Mouse (Mus musculus) intestine, embryonic 16.5 days (tissue): ENCODE data around the gene Gm19410. TPM values are rescaled to one million over a fixed set of nuclear protein-coding genes. Genes with fewer than 3 reads are reported as not detected.
A peak's percentile ranks its signal among the peaks of the same experiment; 100 is the strongest.

Source experiments
- ATAC-seq: fragments of 200-750 bp; cut with Nextera tagmentation; 2 replicates; pipeline ENCODE4 v1.8.0; 2017; ENCODE audit warnings: moderate TSS enrichment, moderate library complexity
- H3K27ac ChIP-seq: fragments of 300-500 bp; sonication (generic); 2 replicates; pipeline ENCODE4 v1.5.1; 2014; ENCODE audit warnings: mild to moderate bottlenecking, low read length
- H3K27me3 ChIP-seq: fragments of 300-500 bp; sonication (generic); replicated peaks from 2 replicates; pipeline ENCODE4 v1.6.1; 2014; ENCODE audit warnings: low read length, control low read depth, mixed read lengths; ENCODE audit not compliant: control insufficient read depth, insufficient read depth
- H3K36me3 ChIP-seq: fragments of 300-500 bp; sonication (generic); 2 replicates; pipeline ENCODE4 v1.6.1; 2014; ENCODE audit warnings: low read length, control low read depth; ENCODE audit not compliant: control insufficient read depth, insufficient read depth
- H3K4me1 ChIP-seq: fragments of 300-500 bp; sonication (generic); 2 replicates; pipeline ENCODE4 v1.6.1; 2014; ENCODE audit warnings: low read length, control low read depth, mixed read lengths; ENCODE audit not compliant: control insufficient read depth, insufficient read depth
- H3K4me2 ChIP-seq: fragments of 300-500 bp; sonication (generic); 2 replicates; pipeline ENCODE4 v1.6.1; 2014; ENCODE audit warnings: low read depth, low read length, control low read depth
- H3K4me3 ChIP-seq: fragments of 300-500 bp; sonication (generic); 2 replicates; pipeline ENCODE4 v1.5.1; 2014; ENCODE audit warnings: mild to moderate bottlenecking, low read length
- H3K9ac ChIP-seq: fragments of 300-500 bp; sonication (generic); 2 replicates; pipeline ENCODE4 v1.6.1; 2014; ENCODE audit warnings: low read depth, low read length
- H3K9me3 ChIP-seq: fragments of 300-500 bp; sonication (generic); 2 replicates; pipeline ENCODE4 v1.6.1; 2016; ENCODE audit warnings: low read length, control low read depth; ENCODE audit not compliant: control insufficient read depth
- WGBS: fragments of 180-500 bp; shearing (Covaris S2); extraction: QIAGEN DNeasy Blood & Tissue Kit; methylation state at CpG from one replicate; pipeline ENCODE4 v1.1.7; 2014; 5-methylcytosine and 5-hydroxymethylcytosine counted together
- microRNA-seq: library from miRNA; unstranded; fragments of <30 nt; microRNA quantifications from one replicate; pipeline ENCODE4, GENCODE M21; 2016
- polyA plus RNA-seq: library from polyadenylated mRNA; unstranded; fragments of >200 nt; fragmentation: Nextera tagmentation; extraction: Ambion mirVana; gene quantifications from 2 replicates; pipeline ENCODE4 v1.2.1, GENCODE M21; 2015

Gm19410 gene
- polyA plus RNA-seq, result 0.04 TPM in 1 of 2 replicates, not detected in the other

DNA sequence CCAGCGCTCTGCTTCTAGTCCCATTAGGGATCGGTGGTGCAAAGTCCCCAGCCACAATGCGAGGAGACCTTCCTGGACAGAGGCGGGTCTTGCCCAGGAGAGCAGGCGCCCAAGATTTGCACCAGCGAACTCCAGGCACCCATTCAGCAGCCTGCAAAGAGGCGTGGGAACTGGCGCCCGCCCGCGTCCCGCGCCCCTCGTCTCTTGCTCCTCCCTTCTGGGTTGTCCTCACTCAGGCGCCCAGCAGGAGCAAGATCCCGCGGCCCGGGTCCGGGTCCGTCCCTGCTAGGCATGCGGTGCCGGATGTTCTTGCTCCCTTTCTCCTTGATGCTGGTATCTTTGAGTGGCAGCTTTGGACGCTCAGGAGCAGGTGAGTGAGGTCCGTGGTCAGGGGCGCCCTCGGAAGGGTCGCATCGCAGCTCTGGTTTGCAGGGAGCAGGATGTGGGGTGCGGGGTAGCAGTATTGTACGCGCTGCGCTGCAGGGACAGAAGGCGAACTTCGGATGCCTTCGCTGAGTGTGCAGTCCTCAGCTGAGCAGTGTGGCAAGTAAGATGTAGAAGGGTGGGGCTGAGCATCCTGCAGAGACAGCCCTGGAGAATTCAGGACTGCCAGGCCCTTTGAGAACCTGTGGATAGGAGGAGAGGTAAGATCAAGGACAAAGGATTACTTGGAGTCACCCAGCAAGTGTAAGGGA lies at the start of gene Gm19410:
Gene Gm19410 (plus strand): TSS at position 292 of the 695 bp plus-strand sequence.
- Histone ChIP-seq H3K4me2 (peak within 1 kb of the TSS; percentile 99), H3K27ac (no peak within 1 kb of the TSS), H3K36me3 (no peaks in the 10 kb centered on the region), H3K4me3 (peak within 1 kb of the TSS; percentile 54), H3K4me1 (peaks cover 11% of the 10 kb centered on the region), H3K27me3 (peaks cover 13% of the 10 kb centered on the region), H3K9ac (peak within 1 kb of the TSS; percentile 57), H3K9me3 (no peaks in the 10 kb centered on the region)
- under 1% methylated on average over 35 of the region's 35 CpGs for WGBS
- ATAC-seq, result peak; percentile 70

DNA sequence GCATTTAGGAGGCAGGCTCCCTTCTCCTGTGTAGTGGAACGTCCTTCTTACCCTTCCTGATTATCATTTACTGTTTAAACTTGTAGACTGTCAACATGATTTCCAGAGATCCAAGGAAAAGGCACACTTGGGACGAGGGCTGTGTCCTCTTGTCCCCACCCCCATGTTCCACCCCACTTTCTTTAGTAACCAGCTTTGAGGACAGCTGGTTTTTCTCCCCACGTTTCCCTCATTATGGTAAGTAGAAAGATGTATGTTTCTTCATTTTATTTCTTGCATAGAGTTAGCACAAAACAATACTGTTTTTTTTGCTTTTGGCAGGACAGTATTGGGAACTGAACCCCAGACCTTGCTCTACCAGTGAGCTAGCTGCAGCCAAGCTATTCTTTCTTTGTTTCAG lies 34.8 kb upstream of the Gm19410 start:
- Histone ChIP-seq H3K4me2 (no peak overlapping the region), H3K9ac (no peak overlapping the region), H3K4me3 (no peak overlapping the region), H3K4me1 (no peaks in the 10 kb centered on the region), H3K27ac (no peak overlapping the region), H3K27me3 (no peaks in the 10 kb centered on the region), H3K36me3 (no peaks in the 10 kb centered on the region), H3K9me3 (no peaks in the 10 kb centered on the region)
- WGBS, result 50% methylated on average over 3 of the region's 3 CpGs
- no peak for ATAC-seq

- H3K9me3 ChIP-seq, result no peaks in the 10 kb centered on the region
- H3K4me2 ChIP-seq, result no peak overlapping the region
- ATAC-seq, result no peak
- no peak overlapping the region for H3K4me3 ChIP-seq
- no peak overlapping the region for H3K9ac ChIP-seq
- H3K27me3 ChIP-seq, result no peaks in the 10 kb centered on the region
- H3K4me1 ChIP-seq, result no peaks in the 10 kb centered on the region
- no peaks in the 10 kb centered on the region for H3K36me3 ChIP-seq
- H3K27ac ChIP-seq, result no peak overlapping the region
- 77% methylated on average over 3 of the region's 3 CpGs for WGBS
These were observed 30.2 kb upstream of the Gm19410 start for GRCm38 (mm10) chr8:35735438-35735837.

DNA sequence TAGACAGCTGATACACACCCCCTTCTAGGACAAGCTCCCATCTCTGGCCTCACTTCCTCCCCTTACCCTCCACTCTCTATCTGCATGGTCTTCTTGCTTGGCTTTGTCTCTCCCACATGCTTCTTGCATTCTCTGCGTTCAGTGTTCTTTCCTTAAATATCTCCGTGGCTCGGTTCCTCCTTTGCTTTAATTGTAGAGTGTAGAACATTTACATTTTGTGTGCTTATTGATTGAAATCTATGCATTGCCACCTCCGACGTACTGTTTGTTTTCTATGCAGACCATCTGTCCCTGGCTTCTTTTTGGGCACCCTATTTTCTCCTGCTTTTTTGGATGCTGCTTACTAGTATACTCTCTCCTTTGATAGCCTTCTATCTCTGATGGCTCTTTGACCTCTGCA lies 9.4 kb upstream of the Gm19410 start:
- no peak overlapping the region for H3K4me2 ChIP-seq
- no peak for ATAC-seq
- no peaks in the 10 kb centered on the region for H3K36me3 ChIP-seq
- H3K4me3 ChIP-seq, result no peak overlapping the region
- 84% methylated on average over 5 of the region's 5 CpGs for WGBS
- H3K9ac ChIP-seq, result no peak overlapping the region
- no peaks in the 10 kb centered on the region for H3K27me3 ChIP-seq
- no peak overlapping the region for H3K27ac ChIP-seq
- no peaks in the 10 kb centered on the region for H3K9me3 ChIP-seq
- H3K4me1 ChIP-seq, result no peaks in the 10 kb centered on the region

GRCm38 (mm10) chr8:35765020-35765419 lies 570 bp upstream of the Gm19410 start:
- 6% methylated on average over 9 of the region's 9 CpGs for WGBS
- ATAC-seq, result peak; percentile 33; the same call in 1 of the 2 replicates
- H3K9ac ChIP-seq, result peak overlapping the region; percentile 57

GRCm38 (mm10) chr8:35773508-35773907 lies 7.9 kb downstream of the Gm19410 start:
- 53% methylated on average over 7 of the region's 7 CpGs for WGBS
- Histone ChIP-seq H3K9me3 (no peaks in the 10 kb centered on the region), H3K9ac (no peak overlapping the region), H3K4me2 (no peak overlapping the region), H3K27ac (no peak overlapping the region), H3K27me3 (no peaks in the 10 kb centered on the region), H3K36me3 (no peaks in the 10 kb centered on the region), H3K4me1 (no peaks in the 10 kb centered on the region), H3K4me3 (no peak overlapping the region)
- ATAC-seq, result no peak

More at GRCm38 (mm10) chr8:35765020-35765419, 570 bp upstream of the Gm19410 start:
- peaks cover 13% of the 10 kb centered on the region for H3K27me3 ChIP-seq
- no peaks in the 10 kb centered on the region for H3K9me3 ChIP-seq
- H3K4me3 ChIP-seq, result peak overlapping the region; percentile 54
- H3K27ac ChIP-seq, result no peak overlapping the region
- H3K36me3 ChIP-seq, result no peaks in the 10 kb centered on the region
- peak overlapping the region; percentile 99 for H3K4me2 ChIP-seq
- H3K4me1 ChIP-seq, result peaks cover 11% of the 10 kb centered on the region

Small RNA genes lying within 50 kb of the gene (microRNA-seq; reads per million reads assigned to microRNA genes)
- not detected for gene Gm44474
